Mouse (Mus musculus): ENCODE results near the gene Zfp69.

- no peak for TF ChIP-seq CTCF (conservative IDR thresholded peaks at IDR 0.05; ENCODE audit: insufficient read depth, insufficient read length, low read depth, low read length)
- no peak for TF ChIP-seq POLR2A (IDR thresholded peaks at IDR 0.05; ENCODE audit: low read depth, low read length)
Observed at GRCm38 (mm10) chr4:120995911-120996310, 44.4 kb upstream of the Zfp69 start.
